Mouse (Mus musculus): Measurements from ENCODE around the gene Prr3. TPM values are rescaled to one million over a fixed set of nuclear protein-coding genes. Genes with fewer than 3 reads are reported as not detected.

Gene Prr3
- polyA plus RNA-seq, 2 experiments: 4.5 to 6.3 TPM

GRCm38 (mm10) chr17:35998545-35999305 is 18.7 kb upstream of the Prr3 start:
- DNase-seq (ENCODE audit: low read depth in 3 of 3, low spot score in 3 of 3): no peak
- peak overlapping the region; percentile 60 for H3K27ac ChIP-seq
- WGBS (ENCODE audit: insufficient replicate concordance): 44% methylated on average over 6 of the region's 6 CpGs
- peak overlapping the region; percentile 53 to 61 for H3K4me3 ChIP-seq (ENCODE audit: insufficient read depth in 1 of 2, low read depth in 2 of 2, low read length in 2 of 2)
- peaks cover 10% of the 10 kb centered on the region for H3K36me3 ChIP-seq (replicated peaks; ENCODE audit: control insufficient read depth, insufficient read depth, low read depth)
- TF ChIP-seq EP300 (IDR thresholded peaks at IDR 0.05; ENCODE audit: low read depth): no peak
- no peak for TF ChIP-seq CTCF (IDR thresholded peaks at IDR 0.05; ENCODE audit: low read depth)
- H3K27me3 ChIP-seq (ENCODE audit: control insufficient read depth, insufficient read depth, low read length): no peaks in the 10 kb centered on the region
- peak overlapping the region; percentile 59 for H3K9ac ChIP-seq (replicated peaks)
- peak overlapping the region; percentile 68 for H3K4me2 ChIP-seq (ENCODE audit: low read depth)
- peaks cover 42 to 57% of the 10 kb centered on the region in 2 experiments for H3K4me1 ChIP-seq (replicated peaks; ENCODE audit: control insufficient read depth in 2 of 2, insufficient read depth in 2 of 2, low read length in 1 of 2)
- H3K9me3 ChIP-seq (ENCODE audit: control insufficient read depth, low read length): peaks cover 13% of the 10 kb centered on the region
- ATAC-seq (ENCODE audit: insufficient read depth): no peak

GRCm38 (mm10) chr17:35997713-35998510 is 17.9 kb upstream of the Prr3 start:
- Histone ChIP-seq H3K4me2 (ENCODE audit: low read depth) (peak overlapping the region; percentile 68), H3K9me3 (ENCODE audit: control insufficient read depth, low read length) (peaks cover 9% of the 10 kb centered on the region), H3K27ac (peak overlapping the region; percentile 70), H3K4me3 (ENCODE audit: insufficient read depth in 1 of 2, low read depth in 2 of 2, low read length in 2 of 2) (peak overlapping the region; percentile 53 to 61), H3K27me3 (ENCODE audit: control insufficient read depth, insufficient read depth, low read length) (no peaks in the 10 kb centered on the region), H3K36me3 (replicated peaks; ENCODE audit: control insufficient read depth, insufficient read depth, low read depth) (peaks cover 4% of the 10 kb centered on the region; the same call in 1 of the 2 replicates), H3K4me1 (replicated peaks; ENCODE audit: control insufficient read depth in 2 of 2, insufficient read depth in 2 of 2, low read length in 1 of 2) (peaks cover 42 to 54% of the 10 kb centered on the region in 2 experiments), H3K9ac (replicated peaks) (peak overlapping the region; percentile 59)
- TF ChIP-seq EP300 (IDR thresholded peaks at IDR 0.05; ENCODE audit: low read depth) (no peak), CTCF (IDR thresholded peaks at IDR 0.05; ENCODE audit: low read depth) (peak; percentile 27; the same call in 1 of the 2 replicates)
- ATAC-seq (ENCODE audit: insufficient read depth) (peak; percentile 46), DNase-seq (ENCODE audit: low read depth in 3 of 3, low spot score in 3 of 3) (peak; percentile 61 to 70 (median 68))
- WGBS (ENCODE audit: insufficient replicate concordance): 26% methylated on average over 12 of the region's 12 CpGs

DNA sequence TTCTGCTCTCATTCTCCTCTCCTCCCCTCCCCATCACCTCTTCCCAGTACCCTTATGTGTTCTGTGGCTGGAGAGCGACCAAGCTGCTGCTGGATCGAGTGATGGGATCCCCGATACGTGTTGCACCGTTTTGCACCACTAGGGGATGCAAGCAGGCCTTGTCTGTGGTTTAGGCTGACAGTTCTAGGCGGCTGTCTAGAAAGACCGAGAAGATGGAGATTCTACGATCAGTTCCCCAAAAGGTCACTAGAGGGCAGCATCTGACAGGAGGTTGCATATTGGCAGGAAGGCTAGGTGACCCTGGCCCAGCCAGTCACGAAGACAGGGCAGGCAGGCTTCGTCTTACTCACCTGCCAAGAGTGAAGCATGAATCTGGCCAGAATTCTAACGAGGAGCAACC is 16.9 kb upstream of the Prr3 start:
- Histone ChIP-seq H3K4me1 (replicated peaks; ENCODE audit: control insufficient read depth in 2 of 2, insufficient read depth in 2 of 2, low read length in 1 of 2) (peaks cover 32 to 45% of the 10 kb centered on the region in 2 experiments), H3K4me2 (ENCODE audit: low read depth) (peak overlapping the region; percentile 68), H3K9ac (replicated peaks) (no peak overlapping the region), H3K36me3 (replicated peaks; ENCODE audit: control insufficient read depth, insufficient read depth, low read depth) (no peaks in the 10 kb centered on the region), H3K27ac (peak overlapping the region; percentile 33; the same call in 1 of the 2 replicates), H3K4me3 (ENCODE audit: insufficient read depth in 1 of 2, low read depth in 2 of 2, low read length in 2 of 2) (peak overlapping the region in 1 of 2 experiments; percentile 0; a peak in 1 of 4 replicates), H3K9me3 (ENCODE audit: control insufficient read depth, low read length) (no peaks in the 10 kb centered on the region; the same call in 1 of the 2 replicates), H3K27me3 (ENCODE audit: control insufficient read depth, insufficient read depth, low read length) (no peaks in the 10 kb centered on the region)
- 2% methylated on average over 11 of the region's 11 CpGs for WGBS (ENCODE audit: insufficient replicate concordance)
- ATAC-seq (ENCODE audit: insufficient read depth) (peak; percentile 38), DNase-seq (ENCODE audit: low read depth in 3 of 3, low spot score in 3 of 3) (peak; percentile 95 to 96 (median 96))
- TF ChIP-seq CTCF (IDR thresholded peaks at IDR 0.05; ENCODE audit: low read depth): peak; percentile 100
- TF ChIP-seq EP300 (IDR thresholded peaks at IDR 0.05; ENCODE audit: low read depth): no peak; the same call in 1 of the 2 replicates

GRCm38 (mm10) chr17:35994879-35995240 is 14.8 kb upstream of the Prr3 start:
- WGBS (ENCODE audit: insufficient replicate concordance): 3% methylated on average over 14 of the region's 14 CpGs
- no peaks in the 10 kb centered on the region for H3K36me3 ChIP-seq (replicated peaks; ENCODE audit: control insufficient read depth, insufficient read depth, low read depth)

More at GRCm38 (mm10) chr17:35994879-35995240, 14.8 kb upstream of the Prr3 start:
- Histone ChIP-seq H3K4me1 (replicated peaks; ENCODE audit: control insufficient read depth in 2 of 2, insufficient read depth in 2 of 2, low read length in 1 of 2) (peaks cover 18 to 27% of the 10 kb centered on the region in 2 experiments), H3K9me3 (ENCODE audit: control insufficient read depth, low read length) (no peaks in the 10 kb centered on the region), H3K9ac (replicated peaks) (peak overlapping the region; percentile 78), H3K4me3 (ENCODE audit: insufficient read depth in 1 of 2, low read depth in 2 of 2, low read length in 2 of 2) (peak overlapping the region; percentile 75 to 82), H3K27ac (peak overlapping the region; percentile 69), H3K4me2 (ENCODE audit: low read depth) (peak overlapping the region; percentile 80), H3K27me3 (ENCODE audit: control insufficient read depth, insufficient read depth, low read length) (no peaks in the 10 kb centered on the region)
- ATAC-seq (ENCODE audit: insufficient read depth) (no peak), DNase-seq (ENCODE audit: low read depth in 3 of 3, low spot score in 3 of 3) (no peak)
- TF ChIP-seq CTCF (IDR thresholded peaks at IDR 0.05; ENCODE audit: low read depth) (no peak), EP300 (IDR thresholded peaks at IDR 0.05; ENCODE audit: low read depth) (no peak)

Measured in liver, embryonic 14.5 days (tissue).